Mouse (Mus musculus): ENCODE results near the gene Eya2.

The Eya2 gene

DNA sequence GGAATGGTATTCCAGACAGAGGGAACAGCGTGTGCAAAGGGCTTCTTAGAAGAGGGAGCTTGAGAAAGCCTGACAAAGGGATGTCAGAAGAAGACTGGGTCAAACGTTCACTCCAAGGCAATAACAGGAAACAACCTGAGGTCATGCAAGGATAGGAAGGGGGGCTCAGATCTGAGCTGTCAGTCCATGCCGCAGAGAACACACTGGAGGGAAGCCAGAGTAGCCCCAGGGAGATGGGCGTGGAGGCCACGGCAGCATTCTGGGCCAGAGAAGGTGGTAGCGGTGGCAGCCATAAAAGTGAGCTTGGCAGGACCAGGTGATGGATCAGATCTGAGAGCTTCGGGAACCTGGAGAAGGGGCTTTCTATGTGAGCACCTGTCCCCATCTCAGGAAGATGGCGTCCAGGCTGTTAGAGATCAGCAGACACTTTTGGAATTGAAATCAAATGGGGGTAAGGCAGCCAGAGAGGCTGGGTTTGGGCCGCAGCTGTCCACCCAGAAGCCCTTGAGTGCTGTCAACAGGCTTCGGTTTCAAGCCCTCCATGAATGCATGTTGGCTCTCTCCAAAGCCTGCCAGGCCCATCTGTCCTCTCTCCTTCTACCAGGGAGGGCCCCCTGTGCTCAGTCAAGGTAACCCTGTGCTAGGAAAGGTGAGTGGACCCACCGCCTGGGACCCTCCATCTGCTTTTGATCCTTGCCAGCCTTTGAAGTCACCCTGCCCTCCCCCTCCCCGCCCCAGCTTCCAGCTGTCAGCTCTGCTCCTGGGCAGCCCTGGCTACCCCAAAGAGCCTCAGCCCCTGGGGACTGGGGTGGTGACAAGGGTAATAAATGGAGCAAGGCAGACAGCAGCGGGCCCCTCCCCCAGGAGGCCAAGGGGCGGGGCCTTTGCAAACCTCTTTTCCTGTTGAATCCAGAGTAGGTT lies 58.4 kb downstream of the Eya2 start:
- peak; percentile 74 for DNase-seq

DNA sequence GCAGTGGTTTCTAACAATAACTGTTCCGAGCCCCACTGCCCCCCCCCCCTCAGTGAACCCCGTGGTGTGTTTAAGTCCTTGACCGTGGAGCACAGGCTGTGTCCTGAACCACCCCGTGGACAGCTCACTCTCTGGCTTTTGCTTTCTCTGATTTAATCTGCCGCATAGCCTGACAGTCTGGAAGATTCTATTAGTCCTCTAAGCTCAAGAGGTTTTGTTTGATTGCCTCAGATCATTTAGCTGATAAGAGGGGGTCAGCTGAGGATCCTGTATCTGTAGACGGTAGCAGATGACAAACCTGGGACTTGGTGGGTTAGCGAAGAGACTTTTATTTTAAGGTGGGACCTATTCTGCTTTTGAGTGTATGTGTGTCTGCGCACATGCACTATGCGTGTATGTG lies 59.3 kb downstream of the Eya2 start:
- DNase-seq: peak; percentile 29

DNA sequence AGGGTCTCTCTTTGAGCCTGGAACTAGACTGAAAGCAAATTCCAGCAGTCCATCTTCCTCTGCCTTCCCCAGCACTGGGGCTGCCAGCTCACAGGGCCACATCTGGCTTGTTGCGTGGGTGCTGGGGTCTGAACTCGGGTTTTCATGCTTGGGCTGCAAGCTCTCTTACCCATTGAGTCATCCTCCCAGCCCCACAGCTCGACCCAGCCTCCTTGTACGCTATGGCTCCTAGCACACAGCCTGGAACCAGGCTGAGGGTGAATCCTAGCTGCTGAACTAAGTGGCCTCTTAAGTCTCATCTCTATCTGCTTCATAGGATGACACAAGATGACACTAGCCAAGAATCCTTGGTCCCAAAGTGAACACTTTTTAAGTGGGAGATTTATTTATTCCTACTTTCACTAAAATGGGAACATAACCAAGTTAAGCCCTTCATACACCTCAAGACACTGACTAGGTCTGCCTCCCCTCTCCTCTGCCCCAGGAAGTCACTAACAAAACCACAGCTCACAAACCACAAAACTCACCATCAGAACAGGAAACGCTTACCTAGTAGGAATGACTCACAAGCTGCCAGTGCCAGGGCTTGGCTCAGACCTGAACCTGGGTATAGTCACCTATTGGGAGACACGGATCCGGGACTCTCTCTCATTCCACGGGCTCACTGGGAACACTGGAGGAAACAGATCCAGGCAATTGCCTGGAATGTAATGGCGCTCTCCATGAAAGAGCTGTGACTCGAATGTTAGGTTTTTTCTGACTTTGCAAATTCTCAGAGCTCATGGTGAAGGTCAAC lies 60.1 kb downstream of the Eya2 start:
- DNase-seq: no peak

DNA sequence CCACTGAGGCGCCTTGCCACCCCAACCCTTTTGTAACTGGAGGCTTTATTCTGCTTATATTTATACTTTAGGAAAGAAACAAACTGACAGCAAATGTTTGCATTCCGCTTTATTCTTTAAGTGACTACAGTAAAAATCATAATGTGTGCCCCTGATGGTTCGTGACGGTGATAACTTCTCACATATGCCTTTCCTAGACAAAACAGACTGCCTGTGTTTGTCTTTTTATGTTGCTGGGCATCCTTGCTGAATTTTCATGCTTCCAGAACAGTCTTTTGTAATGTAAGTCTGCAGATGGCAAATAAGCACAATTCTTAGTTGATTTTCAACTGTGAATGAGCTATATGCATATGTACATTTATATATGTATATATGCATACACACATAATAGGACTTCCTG lies 61.7 kb downstream of the Eya2 start:
- no peak for DNase-seq

DNA sequence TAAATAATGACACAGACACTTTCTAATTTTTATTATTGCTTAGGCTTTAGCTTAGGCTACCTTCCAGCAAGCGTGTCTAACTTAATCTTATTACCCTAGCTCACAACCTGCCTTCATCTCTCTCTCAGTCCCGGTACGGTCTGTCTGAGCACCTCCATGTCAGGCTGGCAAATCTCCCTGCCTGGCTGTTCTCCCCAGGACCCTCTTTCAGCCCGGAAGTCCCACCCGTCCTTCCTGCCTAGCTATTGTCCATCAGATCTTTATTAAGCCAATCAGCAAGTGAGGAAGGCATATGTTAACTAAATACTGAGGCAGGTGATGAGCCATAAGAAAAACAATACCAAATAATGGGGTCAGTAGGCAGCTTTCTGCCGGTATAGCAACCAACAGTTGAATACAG lies 62.1 kb downstream of the Eya2 start:
- no peak for DNase-seq

DNA sequence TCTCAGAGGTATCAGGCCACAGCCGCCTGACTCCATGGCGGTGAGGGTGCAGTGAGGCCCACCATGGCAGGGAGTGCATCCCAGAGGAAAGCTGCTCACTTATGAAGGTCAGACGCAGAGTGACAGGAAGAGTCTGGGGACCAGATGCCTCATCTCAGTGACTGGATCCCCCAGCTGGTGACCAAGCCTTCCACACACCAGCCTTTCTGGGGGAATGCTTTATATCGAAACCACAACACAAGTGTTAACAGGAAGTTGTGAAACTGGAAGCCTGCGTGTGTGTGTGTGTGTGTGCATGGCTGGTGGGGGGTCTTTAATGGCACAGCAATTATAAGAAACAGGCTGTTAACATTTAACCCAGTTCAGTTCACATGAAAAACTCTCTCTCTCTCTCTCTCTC lies 64.7 kb downstream of the Eya2 start:
- DNase-seq: no peak

DNA sequence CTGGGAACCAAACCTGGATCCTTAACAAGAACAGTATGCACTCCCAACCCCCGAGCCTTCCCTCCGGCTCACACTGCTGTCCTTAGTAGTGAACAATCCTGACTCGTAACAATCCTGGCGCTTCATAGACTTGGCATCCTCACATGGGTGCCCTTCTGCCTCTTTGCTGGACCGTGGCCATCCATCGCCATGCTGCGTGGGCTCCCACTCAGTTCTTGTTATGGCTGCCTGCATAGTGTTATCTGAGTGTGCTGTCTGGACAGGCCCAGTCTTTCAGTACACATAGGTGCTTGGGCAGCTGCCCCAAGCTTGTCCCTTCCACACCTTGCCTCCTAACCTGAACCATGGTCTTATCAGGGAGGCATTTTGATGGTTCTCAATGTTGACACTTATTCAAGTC lies 68.4 kb downstream of the Eya2 start:
- no peak for DNase-seq

DNA sequence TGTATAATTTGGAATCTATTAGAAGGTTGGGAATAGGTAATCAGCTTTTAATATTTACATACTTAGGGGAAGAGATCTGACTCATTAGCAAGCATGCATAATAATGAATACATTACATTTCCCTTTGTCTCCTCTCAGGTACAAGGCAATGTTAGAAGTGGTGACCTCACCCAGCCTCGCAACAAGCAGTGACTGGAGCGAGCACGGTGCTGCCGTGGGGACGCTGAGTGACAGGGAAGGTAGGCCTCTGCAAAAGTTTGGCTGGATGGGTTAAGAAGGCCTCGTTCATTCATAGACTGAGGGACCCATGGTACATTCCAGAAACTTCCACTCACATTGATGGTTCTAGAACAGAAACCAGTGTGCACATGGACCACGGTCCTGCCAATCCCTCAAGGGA lies 69.8 kb downstream of the Eya2 start:
- DNase-seq: no peak

DNA sequence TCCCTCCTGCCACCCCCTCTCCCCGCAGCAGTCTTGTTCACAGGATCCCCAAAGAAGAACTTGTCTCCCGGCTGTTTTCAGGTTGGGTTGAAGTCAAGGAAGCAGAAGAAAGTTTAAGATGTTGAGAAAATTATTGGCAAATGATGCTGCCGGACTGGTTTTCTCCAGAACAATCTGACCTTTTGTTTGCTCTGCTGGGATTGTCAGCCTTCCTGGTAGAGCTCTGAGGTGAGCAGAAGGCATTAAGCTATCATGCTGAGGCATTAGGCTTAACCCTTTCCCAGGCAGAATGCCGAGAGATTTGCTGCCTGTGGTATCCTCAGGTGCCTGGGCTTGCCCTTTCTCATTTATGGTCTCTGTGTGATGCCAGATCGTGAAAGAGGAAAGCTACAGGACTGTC lies 70.3 kb downstream of the Eya2 start:
- DNase-seq: no peak

DNA sequence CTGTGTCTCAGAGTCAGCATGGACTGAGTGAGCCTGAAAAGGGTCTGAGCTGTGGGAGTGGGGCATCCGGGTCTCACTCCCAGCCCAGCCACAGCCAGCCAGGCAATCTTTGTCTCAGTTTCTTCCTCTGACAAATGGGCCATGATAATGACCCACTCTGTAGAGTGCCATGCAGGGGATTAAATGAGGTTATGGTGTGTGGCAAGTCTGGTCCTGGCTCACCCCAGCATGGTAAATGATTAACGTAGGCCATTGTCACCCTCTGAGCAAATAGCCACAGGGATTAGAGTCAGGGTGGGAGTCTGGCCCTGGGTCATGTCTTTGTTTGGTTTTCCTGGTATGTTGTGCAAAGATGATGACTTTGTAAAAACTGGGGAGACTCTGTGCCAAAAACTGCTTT lies 72.3 kb downstream of the Eya2 start:
- DNase-seq: no peak

DNA sequence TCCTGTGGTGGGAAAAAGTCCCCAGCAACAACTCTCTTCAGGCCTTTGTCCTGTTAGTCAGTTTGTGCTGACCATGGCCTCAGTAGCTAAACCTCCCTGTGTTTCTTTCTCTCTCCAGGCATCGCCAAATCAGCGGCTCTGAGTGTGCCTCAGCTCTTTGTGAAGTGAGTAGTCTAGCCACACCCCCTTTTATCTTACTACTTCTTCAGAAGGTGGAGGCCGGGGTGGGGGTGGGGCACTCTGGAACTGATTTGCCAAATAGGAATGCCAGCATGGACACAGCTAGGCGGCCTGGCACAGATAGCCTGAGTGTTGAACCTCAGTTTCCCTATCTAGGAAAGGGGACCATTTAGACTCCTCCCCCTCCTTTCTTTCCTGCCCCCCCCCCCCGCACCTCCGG lies 87.9 kb downstream of the Eya2 start:
- no peak for DNase-seq

DNA sequence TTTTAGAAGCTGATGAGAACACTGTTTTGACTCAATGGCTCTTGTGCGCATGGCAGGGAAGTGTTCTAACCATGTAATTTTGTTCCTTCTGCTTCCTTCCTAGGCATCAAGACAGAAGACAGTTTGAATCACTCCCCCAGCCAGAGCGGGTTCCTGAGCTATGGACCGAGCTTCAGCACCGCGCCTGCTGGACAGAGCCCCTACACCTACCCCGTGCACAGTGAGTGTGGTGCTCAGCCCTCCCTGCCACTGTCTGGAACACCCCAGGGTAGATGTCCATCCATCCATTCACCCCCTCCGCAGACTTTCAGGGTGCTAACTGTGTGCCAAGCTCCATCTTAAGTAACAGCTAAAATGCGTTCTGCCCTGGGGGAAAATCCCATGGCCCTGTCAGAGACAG lies 92.7 kb downstream of the Eya2 start:
- peak; percentile 33 for DNase-seq

DNA sequence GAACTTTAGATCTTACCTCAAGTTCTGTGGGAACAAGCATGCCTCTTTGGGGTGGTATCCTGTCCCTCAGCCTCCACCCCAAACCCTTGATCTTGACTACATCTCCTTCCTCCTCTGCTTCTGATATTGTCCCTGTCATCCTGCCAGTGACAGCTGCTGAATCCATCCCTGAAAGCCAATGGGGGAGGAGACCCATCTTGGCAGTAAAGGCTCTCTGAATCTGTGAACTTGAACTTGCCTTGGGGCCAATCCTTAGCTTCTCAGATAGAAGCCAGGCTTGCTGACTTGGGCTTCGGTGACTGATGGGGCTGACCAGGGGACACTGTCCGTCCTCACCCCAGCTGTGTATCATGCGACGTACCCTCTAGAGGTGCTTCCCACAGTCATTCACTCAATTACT lies 94.1 kb downstream of the Eya2 start:
- no peak for DNase-seq

DNA sequence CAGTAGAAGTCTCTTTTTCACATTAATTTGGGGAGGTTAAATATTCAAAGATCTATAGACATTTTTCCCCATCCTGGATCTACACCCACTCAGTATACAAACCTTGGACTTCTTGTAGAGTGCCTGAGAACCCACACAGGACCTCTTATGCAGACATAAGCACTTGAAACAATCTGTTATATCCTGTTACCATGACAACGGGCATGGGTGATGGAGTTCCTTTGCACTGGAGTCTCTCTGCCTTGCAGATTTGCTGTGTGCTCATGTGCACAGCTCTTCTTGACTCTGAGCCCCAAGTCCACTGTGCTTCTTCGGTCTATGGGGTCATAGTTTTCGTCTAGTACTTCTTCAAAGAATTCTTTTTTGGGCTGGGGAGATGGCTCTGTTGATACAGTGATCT lies 96.2 kb downstream of the Eya2 start:
- peak; percentile 30 for DNase-seq

DNA sequence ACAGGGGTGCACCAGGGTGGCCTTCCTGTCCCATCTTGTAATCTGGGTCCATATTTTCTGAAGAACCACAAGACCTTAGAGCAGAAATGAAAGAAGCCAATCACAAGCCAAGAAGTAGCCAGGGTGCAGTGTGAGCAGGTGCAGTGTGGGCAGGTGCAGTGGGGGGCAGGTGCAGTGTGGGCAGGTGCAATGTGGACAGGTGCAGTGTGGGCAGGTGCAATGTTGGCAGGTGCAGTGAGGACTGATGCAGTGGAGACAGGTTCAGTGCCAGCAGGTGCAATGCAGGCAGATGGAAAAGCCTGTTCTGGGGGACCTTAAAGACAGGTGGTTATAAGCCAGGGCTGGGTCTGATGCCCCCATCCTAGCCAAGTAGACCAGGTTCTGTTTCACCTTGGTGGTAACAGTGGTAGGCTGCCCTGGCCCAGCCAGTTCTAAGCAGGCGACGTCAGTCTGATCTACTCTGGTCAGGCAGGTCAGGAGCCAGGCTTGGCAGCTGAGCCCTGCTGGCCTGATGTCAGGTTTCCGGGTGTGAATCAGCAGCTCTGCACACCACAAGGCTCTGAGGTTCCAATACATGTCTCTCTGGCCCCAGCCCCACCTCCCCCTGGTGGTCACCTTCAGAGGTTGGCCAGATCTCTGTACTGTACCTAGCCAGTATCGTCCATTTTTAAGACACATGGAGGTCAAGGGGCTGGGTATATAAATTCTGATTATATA lies 98.3 kb downstream of the Eya2 start:
- no peak for DNase-seq

DNA sequence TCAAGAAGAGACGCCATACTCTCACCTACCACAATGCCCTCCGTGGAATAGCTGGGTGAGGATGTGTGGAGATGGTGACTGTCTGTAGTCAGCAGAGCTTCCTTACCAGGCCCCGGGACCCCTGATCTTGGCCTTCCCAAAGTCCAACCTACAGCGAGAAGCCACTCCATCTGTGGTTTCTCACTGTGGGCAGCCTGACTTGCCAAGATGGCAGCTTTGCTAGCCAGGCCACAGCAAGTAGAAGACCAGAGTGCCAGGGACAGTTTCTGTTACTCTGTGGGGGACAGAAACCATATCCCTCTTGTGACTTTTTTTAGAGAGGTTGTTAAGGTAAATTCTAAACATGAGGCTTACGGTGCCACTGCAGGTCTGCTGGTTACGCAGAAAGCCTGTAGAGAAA lies 99.9 kb downstream of the Eya2 start:
- DNase-seq: no peak

DNA sequence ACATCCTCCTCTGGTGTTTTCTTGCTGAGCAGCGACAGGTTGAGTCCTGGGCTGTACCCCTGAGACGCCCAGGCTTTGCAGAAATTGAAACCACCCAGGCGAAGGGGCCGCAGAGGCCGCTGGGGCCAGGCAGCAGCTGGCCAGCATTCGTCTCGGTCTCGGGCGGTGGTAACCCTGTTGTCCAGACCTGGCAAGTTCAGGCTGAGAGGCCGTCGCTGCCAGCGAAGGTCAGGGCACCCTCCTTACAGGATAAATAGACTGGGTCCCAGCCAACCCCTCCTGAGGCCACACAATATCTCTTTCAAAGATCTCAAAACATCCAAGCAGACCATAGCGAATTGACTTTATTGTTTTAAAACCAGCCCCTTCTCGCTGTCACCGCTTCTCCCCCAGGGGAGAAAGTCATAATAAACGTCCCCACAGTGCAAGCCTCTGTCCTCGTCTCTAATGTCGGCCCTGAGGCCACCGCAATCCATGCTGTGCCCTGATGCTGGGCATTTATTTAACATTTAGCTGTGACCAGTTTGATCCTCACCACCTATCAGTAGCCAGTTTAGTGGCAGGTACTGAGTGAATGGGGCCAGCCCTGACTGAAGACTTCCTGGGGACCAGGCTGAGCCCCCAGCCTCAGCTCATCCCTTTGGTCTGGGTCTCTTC lies 105.5 kb downstream of the Eya2 start:
- DNase-seq: no peak

DNA sequence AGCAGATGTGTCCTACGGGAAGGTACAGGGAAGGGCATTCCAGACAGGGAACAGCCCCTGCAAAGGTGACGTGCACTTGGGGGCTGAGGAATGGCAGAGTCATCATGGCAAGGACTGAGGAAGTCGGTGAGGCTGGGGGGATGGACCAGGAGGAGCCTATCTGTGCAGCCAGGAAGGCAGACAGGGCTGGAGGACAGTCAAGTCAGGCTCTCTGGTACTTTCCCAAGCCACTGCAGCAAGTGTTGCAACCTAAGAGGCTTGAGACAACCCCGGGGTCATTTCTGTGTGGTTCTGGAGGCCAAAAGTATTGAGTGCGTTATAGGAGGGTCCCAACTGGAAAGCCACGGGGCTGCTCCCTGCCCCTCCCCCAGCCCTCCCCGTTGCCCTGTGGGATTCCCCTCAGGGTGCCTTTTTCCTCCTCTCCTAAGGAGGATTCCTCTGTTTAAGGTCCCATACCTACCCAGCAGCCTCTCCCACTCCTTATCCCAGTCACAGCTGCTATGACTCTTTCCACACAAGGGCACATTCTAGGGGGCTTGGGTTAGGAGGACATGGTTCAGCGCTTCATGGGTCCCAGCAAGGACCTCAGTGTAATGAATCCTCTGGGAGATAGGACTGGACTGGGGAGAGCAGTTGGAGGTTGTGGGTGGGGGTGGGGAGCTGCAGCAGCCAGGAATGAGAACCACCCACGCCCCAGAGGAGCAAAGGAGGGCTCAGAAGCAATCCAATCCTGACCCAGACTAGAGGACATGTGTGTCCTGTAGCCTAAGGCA lies 108.4 kb downstream of the Eya2 start:
- DNase-seq: no peak

DNA sequence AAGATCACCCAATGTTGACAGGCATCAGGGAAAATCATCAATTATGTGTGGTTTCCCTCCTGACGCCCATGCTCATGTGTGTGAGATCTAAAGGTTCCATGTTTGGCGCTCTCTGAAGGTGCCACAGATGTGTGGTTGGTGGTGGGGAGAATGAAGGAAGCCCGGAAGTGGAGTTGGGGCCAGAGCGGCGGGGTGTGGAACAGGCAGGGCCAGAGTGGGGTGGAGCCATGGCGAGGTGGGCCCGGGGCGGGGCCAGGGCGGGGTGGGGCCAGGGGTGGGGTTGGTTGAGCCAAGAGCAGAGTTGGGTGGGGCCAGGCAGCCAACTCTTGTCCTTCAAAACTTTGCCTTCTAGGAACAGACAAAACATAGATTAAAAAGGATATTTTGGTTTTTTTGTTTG lies 113.4 kb downstream of the Eya2 start:
- DNase-seq: no peak

DNA sequence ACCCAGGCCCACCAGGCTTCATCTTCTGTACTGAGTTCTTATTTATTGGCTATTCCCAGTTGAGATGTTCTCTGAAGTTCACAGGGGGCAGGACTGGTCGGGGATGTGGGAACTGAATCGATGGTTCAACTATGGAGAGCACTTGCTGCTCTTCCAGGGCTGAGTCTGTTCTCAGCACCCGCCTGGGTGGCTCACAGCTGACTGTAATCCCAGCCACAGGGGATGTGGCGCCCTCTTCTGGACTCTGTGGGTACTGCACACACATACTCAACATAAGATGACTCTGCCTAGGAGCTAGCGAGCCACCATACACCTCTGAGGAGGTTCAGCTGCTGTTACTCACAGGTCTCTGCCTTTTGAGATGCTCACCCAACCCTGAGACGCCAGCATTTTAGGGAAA lies 121.9 kb downstream of the Eya2 start:
- no peak for DNase-seq

DNA sequence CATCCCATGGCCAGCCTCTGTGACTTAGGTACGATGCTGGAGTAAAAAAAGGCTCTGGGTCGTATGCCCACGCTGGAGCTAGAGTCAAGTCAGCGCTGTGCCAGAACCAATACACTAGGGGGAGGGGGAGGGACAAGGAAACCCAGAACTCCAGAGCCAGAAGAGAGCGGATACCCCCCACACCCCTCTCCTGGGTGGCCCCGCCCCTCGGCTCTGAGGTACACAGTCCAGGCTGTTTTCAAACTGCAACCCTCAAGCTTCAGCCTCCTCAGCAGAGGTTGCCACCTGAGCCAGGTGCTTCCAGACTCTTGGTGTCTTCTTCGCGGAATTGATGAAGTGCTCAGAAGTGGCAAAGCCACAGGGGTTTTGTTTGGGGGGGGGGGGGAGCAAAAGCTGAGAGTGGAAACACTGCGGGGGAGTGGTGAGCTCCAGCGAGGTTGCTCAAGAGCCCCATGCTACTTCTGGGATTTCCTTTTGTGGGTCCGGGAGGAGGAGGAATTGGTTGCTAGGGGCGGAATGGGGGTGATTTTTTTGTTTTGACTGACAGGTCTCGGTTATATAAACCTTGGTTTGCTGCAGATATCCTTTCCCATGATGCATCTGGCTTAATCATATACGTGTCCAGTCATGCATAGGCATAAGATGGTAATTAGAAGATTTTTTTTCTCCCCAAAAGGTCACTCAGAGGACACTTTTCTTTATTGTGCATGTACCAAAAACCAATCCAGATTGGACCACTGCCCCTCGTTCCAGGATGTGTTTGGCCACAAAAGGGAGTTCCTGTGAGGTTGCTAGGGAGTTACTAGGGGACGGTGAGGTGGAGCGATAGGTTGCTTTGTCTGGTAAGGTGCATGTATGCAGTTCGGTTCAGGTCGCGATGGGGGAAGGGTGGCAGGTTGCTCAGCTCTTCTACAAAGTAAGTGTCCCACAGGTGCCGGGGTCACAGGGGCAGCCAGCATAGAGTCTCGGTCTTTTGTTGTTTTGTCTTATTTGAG lies 122.6 kb downstream of the Eya2 start:
- peak; percentile 36 for DNase-seq
